Mouse (Mus musculus) bone marrow, adult 2 months (tissue): Measurements from ENCODE around the gene Ifna6.
"Not testable (repeated sequence)": the region's sequence is repeated elsewhere in the genome, so short reads cannot be mapped to it uniquely, and the experiment has no call there.

ENCODE experiments used
- CTCF ChIP-seq: fragments of 200-500 bp; IDR thresholded peaks from 2 replicates; pipeline ENCODE4 v1.5.1; 2011; ENCODE audit warnings: low read length, control low read depth; ENCODE audit not compliant: control insufficient read depth, insufficient read depth
- POLR2A ChIP-seq: fragments of 200-500 bp; IDR thresholded peaks from 2 replicates; pipeline ENCODE4 v1.6.1; 2011; ENCODE audit warnings: low read depth, mild to moderate bottlenecking, control low read depth, low read length, borderline replicate concordance; ENCODE audit not compliant: control insufficient read depth

- TF ChIP-seq POLR2A, CTCF: not testable (repeated sequence)
Observed at GRCm38 (mm10) chr4:88779550-88779949, 47.7 kb upstream of the Ifna6 start, which contains the start of gene Gm13272.
